Comparison of ENCODE assay signal across 7 mouse cellular contexts in the genomic region with DNA sequence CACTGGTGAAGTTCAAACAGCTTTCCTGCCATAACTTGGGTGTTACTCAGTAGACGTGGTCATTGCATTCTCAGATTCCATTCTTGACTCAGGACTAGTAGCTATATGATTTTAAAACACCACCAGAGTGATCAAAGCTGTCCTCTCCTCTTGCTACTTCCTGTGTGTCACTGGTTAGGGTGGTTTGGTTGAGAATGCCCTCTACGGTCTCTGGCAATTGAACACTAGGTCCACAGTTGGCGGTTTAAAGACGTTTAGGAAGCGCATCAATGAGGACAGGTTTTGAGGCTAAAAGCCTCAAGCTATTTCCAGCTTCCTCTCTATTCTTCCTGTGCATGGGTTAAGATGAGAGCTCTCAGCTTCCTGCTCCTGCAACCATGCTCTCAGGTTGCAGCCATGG.
"Had no signal": no experiment of that assay in that cellular context is flagged by ENCODE, and none has a peak within 500 bp of the region (broad histone marks: within the 10 kb centered on the region; RNA-seq: fewer than 3 reads in every experiment).

No protein-coding gene starts in this region.

- DNase-seq: kidney, adult 8-10 months; kidney, postnatal 4 days; left cerebral cortex, postnatal 4 days; lung, embryonic 14.5 days; midbrain, embryonic 14.5 days; thymus, adult 2 months; thymus, postnatal 36 days had no signal
